Mouse (Mus musculus) cerebellum, adult 11-12 months (tissue): ENCODE data around the gene Btbd35f29.
"Not testable (repeated sequence)": the region's sequence is repeated elsewhere in the genome, so short reads cannot be mapped to it uniquely, and the experiment has no call there.

Experiments
- DNase-seq: peaks from one replicate; pipeline ENCODE4 v3.0.0; 2022

Btbd35f29 gene

GRCm38 (mm10) chrX:31117374-31117773, at the start of gene Btbd35f29:
TSS of gene Btbd35f29 (plus strand) at chrX:31117674.
- not testable (repeated sequence) for DNase-seq

- not testable (repeated sequence) for DNase-seq
Measured at GRCm38 (mm10) chrX:31141416-31141815, 23.9 kb downstream of the Btbd35f29 start.

- not testable (repeated sequence) for DNase-seq
Measured at GRCm38 (mm10) chrX:31145144-31145543, 27.7 kb downstream of the Btbd35f29 start.

- DNase-seq: not testable (repeated sequence)
Measured at GRCm38 (mm10) chrX:31145835-31146234, 28.4 kb downstream of the Btbd35f29 start.

GRCm38 (mm10) chrX:31158534-31159085, 41.1 kb downstream of the Btbd35f29 start:
- DNase-seq: not testable (repeated sequence)

- not testable (repeated sequence) for DNase-seq
Measured at GRCm38 (mm10) chrX:31159450-31160322, 42.2 kb downstream of the Btbd35f29 start.

- DNase-seq: not testable (repeated sequence)
Measured at GRCm38 (mm10) chrX:31160554-31160953, 43.1 kb downstream of the Btbd35f29 start.

GRCm38 (mm10) chrX:31162638-31163037, 45.2 kb downstream of the Btbd35f29 start:
- not testable (repeated sequence) for DNase-seq

GRCm38 (mm10) chrX:31165193-31165592, 47.7 kb downstream of the Btbd35f29 start:
- not testable (repeated sequence) for DNase-seq
